Mouse (Mus musculus): ENCODE results near the gene Neurog1. TPM values are rescaled to one million over a fixed set of nuclear protein-coding genes. Genes with fewer than 3 reads are reported as not detected.

The Neurog1 gene
- total RNA-seq, 1 experiment = 0.45 TPM

GRCm38 (mm10) chr13:56259021-56259925 is 7.3 kb upstream of the Neurog1 start:
- Histone ChIP-seq H3K36me3 (ENCODE audit: control insufficient read depth, insufficient read depth, low read length, poor library complexity, severe bottlenecking) (no peaks in the 10 kb centered on the region), H3K9me3 (ENCODE audit: control insufficient read depth, insufficient read depth, low read depth, low read length) (no peaks in the 10 kb centered on the region), H3K27ac (ENCODE audit: insufficient read depth, low read depth, low read length, poor library complexity, severe bottlenecking) (no peak overlapping the region), H3K4me1 (ENCODE audit: control insufficient read depth in 2 of 2, insufficient read depth in 2 of 2, low read length in 2 of 2, poor library complexity in 1 of 2) (peaks cover 0 to 3% of the 10 kb centered on the region in 2 experiments; a peak in 2 of 4 replicates), H3K9ac (ENCODE audit: insufficient read depth, low read depth, low read length, poor library complexity, severe bottlenecking) (no peak overlapping the region), H3K4me3 (ENCODE audit: insufficient read depth in 1 of 2, low read depth in 1 of 2, low read length in 2 of 2, poor library complexity in 1 of 2, severe bottlenecking in 1 of 2) (peak overlapping the region; percentile 41 to 42)
- in situ Hi-C loops (cut with MboI; ENCODE audit: low sequenced_read_pairs in 2 of 2, unreplicated experiment in 2 of 2) = no loop called here
- TF ChIP-seq CHD2 (IDR thresholded peaks at IDR 0.05; ENCODE audit: low read depth, low read length) (no peak), ZNF384 (IDR thresholded peaks at IDR 0.05; ENCODE audit: low read depth, low read length) (peak; percentile 88), ZC3H11A (IDR thresholded peaks at IDR 0.05; ENCODE audit: borderline replicate concordance, low read depth, low read length) (no peak), HCFC1 (IDR thresholded peaks at IDR 0.05; ENCODE audit: borderline replicate concordance, insufficient read depth, low read length) (no peak), MAFK (IDR thresholded peaks at IDR 0.05; ENCODE audit: insufficient read depth, low read depth, low read length) (no peak)
- DNase-seq (ENCODE audit: low read depth, low spot score) = peak; percentile 31

GRCm38 (mm10) chr13:56258196-56259020 is 6.4 kb upstream of the Neurog1 start:
- Histone ChIP-seq H3K27ac (ENCODE audit: insufficient read depth, low read depth, low read length, poor library complexity, severe bottlenecking) (no peak overlapping the region), H3K4me1 (ENCODE audit: control insufficient read depth in 2 of 2, insufficient read depth in 2 of 2, low read length in 2 of 2, poor library complexity in 1 of 2) (peaks cover 0 to 3% of the 10 kb centered on the region in 2 experiments; a peak in 2 of 4 replicates)
- TF ChIP-seq CHD2 (IDR thresholded peaks at IDR 0.05; ENCODE audit: low read depth, low read length) (no peak), HCFC1 (IDR thresholded peaks at IDR 0.05; ENCODE audit: borderline replicate concordance, insufficient read depth, low read length) (no peak), ZNF384 (IDR thresholded peaks at IDR 0.05; ENCODE audit: low read depth, low read length) (no peak), ZC3H11A (IDR thresholded peaks at IDR 0.05; ENCODE audit: borderline replicate concordance, low read depth, low read length) (no peak), MAFK (IDR thresholded peaks at IDR 0.05; ENCODE audit: insufficient read depth, low read depth, low read length) (no peak)

GRCm38 (mm10) chr13:56257469-56258153 is 5.6 kb upstream of the Neurog1 start:
- Histone ChIP-seq H3K9me3 (ENCODE audit: control insufficient read depth, insufficient read depth, low read depth, low read length) (no peaks in the 10 kb centered on the region), H3K4me1 (ENCODE audit: control insufficient read depth in 2 of 2, insufficient read depth in 2 of 2, low read length in 2 of 2, poor library complexity in 1 of 2) (peaks cover 0 to 5% of the 10 kb centered on the region in 2 experiments; a peak in 2 of 4 replicates), H3K4me3 (ENCODE audit: insufficient read depth in 1 of 2, low read depth in 1 of 2, low read length in 2 of 2, poor library complexity in 1 of 2, severe bottlenecking in 1 of 2) (no peak overlapping the region), H3K27ac (ENCODE audit: insufficient read depth, low read depth, low read length, poor library complexity, severe bottlenecking) (no peak overlapping the region), H3K9ac (ENCODE audit: insufficient read depth, low read depth, low read length, poor library complexity, severe bottlenecking) (no peak overlapping the region), H3K36me3 (ENCODE audit: control insufficient read depth, insufficient read depth, low read length, poor library complexity, severe bottlenecking) (no peaks in the 10 kb centered on the region)
- in situ Hi-C loops (cut with MboI; ENCODE audit: low sequenced_read_pairs in 2 of 2, unreplicated experiment in 2 of 2) = no loop called here
- no peak for DNase-seq (ENCODE audit: low read depth, low spot score)
- TF ChIP-seq ZNF384 (IDR thresholded peaks at IDR 0.05; ENCODE audit: low read depth, low read length) (no peak), ZC3H11A (IDR thresholded peaks at IDR 0.05; ENCODE audit: borderline replicate concordance, low read depth, low read length) (no peak), MAFK (IDR thresholded peaks at IDR 0.05; ENCODE audit: insufficient read depth, low read depth, low read length) (no peak), CHD2 (IDR thresholded peaks at IDR 0.05; ENCODE audit: low read depth, low read length) (no peak), HCFC1 (IDR thresholded peaks at IDR 0.05; ENCODE audit: borderline replicate concordance, insufficient read depth, low read length) (no peak)

More at GRCm38 (mm10) chr13:56258196-56259020, 6.4 kb upstream of the Neurog1 start:
- no peaks in the 10 kb centered on the region for H3K9me3 ChIP-seq (ENCODE audit: control insufficient read depth, insufficient read depth, low read depth, low read length)
- H3K36me3 ChIP-seq (ENCODE audit: control insufficient read depth, insufficient read depth, low read length, poor library complexity, severe bottlenecking) = no peaks in the 10 kb centered on the region
- DNase-seq (ENCODE audit: low read depth, low spot score) = peak; percentile 22
- no peak overlapping the region for H3K9ac ChIP-seq (ENCODE audit: insufficient read depth, low read depth, low read length, poor library complexity, severe bottlenecking)
- peak overlapping the region; percentile 27 to 42 for H3K4me3 ChIP-seq (ENCODE audit: insufficient read depth in 1 of 2, low read depth in 1 of 2, low read length in 2 of 2, poor library complexity in 1 of 2, severe bottlenecking in 1 of 2)
- in situ Hi-C loops (cut with MboI; ENCODE audit: low sequenced_read_pairs in 2 of 2, unreplicated experiment in 2 of 2) = no loop called here

- H3K4me3 ChIP-seq (ENCODE audit: insufficient read depth in 1 of 2, low read depth in 1 of 2, low read length in 2 of 2, poor library complexity in 1 of 2, severe bottlenecking in 1 of 2) = no peak overlapping the region
- no peak overlapping the region for H3K27ac ChIP-seq (ENCODE audit: insufficient read depth, low read depth, low read length, poor library complexity, severe bottlenecking)
- H3K36me3 ChIP-seq (ENCODE audit: control insufficient read depth, insufficient read depth, low read length, poor library complexity, severe bottlenecking) = no peaks in the 10 kb centered on the region
- no peaks in the 10 kb centered on the region for H3K9me3 ChIP-seq (ENCODE audit: control insufficient read depth, insufficient read depth, low read depth, low read length)
- H3K4me1 ChIP-seq (ENCODE audit: control insufficient read depth in 2 of 2, insufficient read depth in 2 of 2, low read length in 2 of 2, poor library complexity in 1 of 2) = peaks cover 0 to 5% of the 10 kb centered on the region in 2 experiments; a peak in 2 of 4 replicates
- no peak for TF ChIP-seq MAFK (IDR thresholded peaks at IDR 0.05; ENCODE audit: insufficient read depth, low read depth, low read length)
- no peak for TF ChIP-seq CHD2 (IDR thresholded peaks at IDR 0.05; ENCODE audit: low read depth, low read length)
- TF ChIP-seq HCFC1 (IDR thresholded peaks at IDR 0.05; ENCODE audit: borderline replicate concordance, insufficient read depth, low read length) = no peak
- no peak for TF ChIP-seq ZC3H11A (IDR thresholded peaks at IDR 0.05; ENCODE audit: borderline replicate concordance, low read depth, low read length)
- TF ChIP-seq ZNF384 (IDR thresholded peaks at IDR 0.05; ENCODE audit: low read depth, low read length) = no peak
- H3K9ac ChIP-seq (ENCODE audit: insufficient read depth, low read depth, low read length, poor library complexity, severe bottlenecking) = no peak overlapping the region
- DNase-seq (ENCODE audit: low read depth, low spot score) = no peak
- in situ Hi-C loops (cut with MboI; ENCODE audit: low sequenced_read_pairs in 2 of 2, unreplicated experiment in 2 of 2) = no loop called here
These were observed 4.8 kb upstream of the Neurog1 start for GRCm38 (mm10) chr13:56256716-56257299.

All from ES-E14 (cell line).